Mouse (Mus musculus): Measurements from ENCODE around the gene Stam2. TPM values are rescaled to one million over a fixed set of nuclear protein-coding genes. Genes with fewer than 3 reads are reported as not detected.

Gene Stam2
- 10 to 100 TPM; 24.2 to 31.2 TPM for total RNA-seq (2021)
- long read RNA-seq, experiment 1, full-length matches to known transcripts, result 12 of 27 reads
- long read RNA-seq, experiment 1, partial matches to known transcripts, result 11 of 27 reads
- long read RNA-seq, experiment 1, other reads (novel, unspliced or antisense), result 4 of 27 reads
- long read RNA-seq, experiment 2, full-length matches to known transcripts, result 18 of 30 reads
- long read RNA-seq, experiment 2, partial matches to known transcripts, result 8 of 30 reads
- long read RNA-seq, experiment 2, other reads (novel, unspliced or antisense), result 4 of 30 reads

- intact Hi-C loops (cut with DNase I), result no loop called here
- DNase-seq (ENCODE audit: low spot score in 2 of 2), result peak; percentile 87 to 92
Observed at GRCm38 (mm10) chr2:52742256-52743158, at the start of gene Stam2. Stam2 (minus strand) TSS chr2:52742281.

GRCm38 (mm10) chr2:52785106-52785721 is 43.1 kb upstream of the Stam2 start:
- intact Hi-C loops (cut with DNase I), result no loop called here
- DNase-seq (ENCODE audit: low spot score in 2 of 2), result no peak

- intact Hi-C loops (cut with DNase I), result no loop called here
- DNase-seq (ENCODE audit: low spot score in 2 of 2), result no peak
Observed at GRCm38 (mm10) chr2:52779987-52780386, 37.9 kb upstream of the Stam2 start.

GRCm38 (mm10) chr2:52779381-52779780 is 37.3 kb upstream of the Stam2 start:
- intact Hi-C loops (cut with DNase I), result no loop called here
- no peak for DNase-seq (ENCODE audit: low spot score in 2 of 2)

- peak; percentile 51 to 55 for DNase-seq (ENCODE audit: low spot score in 2 of 2)
- intact Hi-C loops (cut with DNase I), result no loop called here
Observed at GRCm38 (mm10) chr2:52777839-52778238, 35.8 kb upstream of the Stam2 start.

GRCm38 (mm10) chr2:52774373-52774772 is 32.3 kb upstream of the Stam2 start:
- DNase-seq (ENCODE audit: low spot score in 2 of 2), result no peak
- intact Hi-C loops (cut with DNase I), result no loop called here

- no peak for DNase-seq (ENCODE audit: low spot score in 2 of 2)
Observed at GRCm38 (mm10) chr2:52772774-52773393, 30.8 kb upstream of the Stam2 start.

GRCm38 (mm10) chr2:52765130-52765529 is 23.0 kb upstream of the Stam2 start:
- DNase-seq (ENCODE audit: low spot score in 2 of 2), result no peak
- intact Hi-C loops (cut with DNase I), result loop anchor here (10.0 kb wide), 1 partner anchor 200 kb away; no protein-coding TSS in a partner anchor

More at GRCm38 (mm10) chr2:52772774-52773393, 30.8 kb upstream of the Stam2 start:
- intact Hi-C loops (cut with DNase I), result no loop called here

- DNase-seq (ENCODE audit: low spot score in 2 of 2), result no peak
- intact Hi-C loops (cut with DNase I), result loop anchor here (2.0 to 10.0 kb wide), 3 partner anchors 95 to 321 kb away; no protein-coding TSS in a partner anchor
Observed at GRCm38 (mm10) chr2:52763891-52764290, 21.8 kb upstream of the Stam2 start.

GRCm38 (mm10) chr2:52763040-52763736 is 21.1 kb upstream of the Stam2 start:
- intact Hi-C loops (cut with DNase I), result loop anchor here (2.0 to 10.0 kb wide), 3 partner anchors 96 to 322 kb away; no protein-coding TSS in a partner anchor

GRCm38 (mm10) chr2:52762529-52762928 is 20.4 kb upstream of the Stam2 start:
- intact Hi-C loops (cut with DNase I), result loop anchor here (2.0 to 10.0 kb wide), 3 partner anchors 96 to 322 kb away; no protein-coding TSS in a partner anchor
- DNase-seq (ENCODE audit: low spot score in 2 of 2), result no peak

More at GRCm38 (mm10) chr2:52763040-52763736, 21.1 kb upstream of the Stam2 start:
- DNase-seq (ENCODE audit: low spot score in 2 of 2), result peak; percentile 81 to 85

GRCm38 (mm10) chr2:52758627-52759026 is 16.5 kb upstream of the Stam2 start:
- intact Hi-C loops (cut with DNase I), result loop anchor here (10.0 kb wide), 2 partner anchors 436 to 1326 kb away; partner anchors contain the start of genes Arl6ip6, Prpf40a and Rprm
- peak; percentile 74 to 84 for DNase-seq (ENCODE audit: low spot score in 2 of 2)

GRCm38 (mm10) chr2:52756691-52757090 is 14.6 kb upstream of the Stam2 start:
- intact Hi-C loops (cut with DNase I), result loop anchor here (2.0 to 10.0 kb wide), 3 partner anchors 364 to 1328 kb away; partner anchors contain the start of genes Arl6ip6, Prpf40a and Rprm
- peak in 1 of 2 experiments; percentile 50 for DNase-seq (ENCODE audit: low spot score in 2 of 2)

GRCm38 (mm10) chr2:52753573-52754317 is 11.7 kb upstream of the Stam2 start:
- intact Hi-C loops (cut with DNase I), result loop anchor here (10.0 kb wide), 2 partner anchors 441 to 1331 kb away; partner anchors contain the start of genes Arl6ip6, Prpf40a and Rprm
- no peak for DNase-seq (ENCODE audit: low spot score in 2 of 2)

- intact Hi-C loops (cut with DNase I), result no loop called here
- DNase-seq (ENCODE audit: low spot score in 2 of 2), result no peak
Observed at GRCm38 (mm10) chr2:52744099-52744498, 2.0 kb upstream of the Stam2 start.

- peak; percentile 66 to 69 for DNase-seq (ENCODE audit: low spot score in 2 of 2)
- intact Hi-C loops (cut with DNase I), result no loop called here
Observed at GRCm38 (mm10) chr2:52741681-52742255, 313 bp downstream of the Stam2 start.

- intact Hi-C loops (cut with DNase I), result no loop called here
- no peak for DNase-seq (ENCODE audit: low spot score in 2 of 2)
Observed at GRCm38 (mm10) chr2:52740596-52740995, 1.5 kb downstream of the Stam2 start.

Data from left cerebral cortex, postnatal 14 days (tissue).